Mouse (Mus musculus) thymus, postnatal 14 days (tissue): ENCODE results near the gene Sik1.

Experiments
- DNase-seq: peaks from one replicate; pipeline ENCODE4 v3.0.0; 2021

Gene Sik1

DNA sequence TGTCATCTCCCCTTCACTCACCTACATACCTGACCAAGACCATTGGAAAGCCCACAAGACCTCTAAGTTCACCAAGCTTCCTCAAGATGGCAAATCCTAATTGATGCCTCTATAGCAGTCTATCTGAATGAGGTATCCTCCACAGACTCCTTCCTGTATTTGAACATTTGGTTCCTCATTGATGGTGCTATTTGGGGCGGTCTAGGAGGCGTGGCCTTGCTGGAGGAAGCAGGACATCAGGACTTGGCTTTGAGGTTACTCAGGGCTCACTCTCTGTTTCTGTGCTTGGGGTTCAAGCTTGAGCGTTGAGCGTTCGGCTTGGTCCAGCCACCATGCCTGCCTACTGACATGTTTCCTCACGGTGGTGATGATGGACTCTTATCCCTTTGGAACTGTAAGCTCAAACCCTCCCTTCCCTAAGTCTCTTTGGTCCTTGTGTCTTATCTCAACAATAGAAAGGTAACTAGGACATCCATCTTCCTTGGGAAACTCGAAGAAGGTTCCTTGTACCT is 54.7 kb downstream of the Sik1 start:
- DNase-seq, result no peak

DNA sequence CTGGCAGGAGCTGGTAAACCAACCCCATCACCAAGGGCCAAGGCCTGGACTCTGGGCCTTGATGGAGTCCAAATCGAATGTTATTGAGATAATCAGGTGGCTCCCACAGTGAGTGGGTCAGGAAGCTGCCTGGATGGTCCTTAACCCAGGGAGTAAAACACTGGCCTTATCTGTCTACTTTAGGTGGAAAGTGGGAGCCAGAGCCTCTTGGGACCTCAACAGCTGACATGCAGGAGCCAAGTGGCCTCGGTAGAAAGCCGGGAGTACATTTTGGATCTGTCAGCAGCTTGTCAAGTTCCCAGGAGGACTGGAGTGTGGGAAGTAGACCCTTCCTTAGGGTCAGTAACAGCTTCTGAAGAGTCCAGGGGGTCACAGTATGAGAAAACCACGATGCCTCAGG is 59.7 kb downstream of the Sik1 start:
- DNase-seq, result no peak
